Mouse (Mus musculus) erythroblast, adult 5-6 weeks (primary cell): ENCODE data around the gene Ccdc162. TPM values are rescaled to one million over a fixed set of nuclear protein-coding genes. Genes with fewer than 3 reads are reported as not detected.

Experiments
- ATAC-seq: replicated peaks from 2 replicates; pipeline ENCODE4 v1.8.0; 2016; ENCODE audit warnings: moderate number of reproducible peaks, mild to moderate bottlenecking, moderate TSS enrichment, inconsistent platforms; ENCODE audit not compliant: poor library complexity, low FRiP score, severe bottlenecking
- total RNA-seq, 2 experiments: library from RNA; stranded (forward) in 1 of 2; stranded (reverse) in 1 of 2; fragments of 150-400 nt in 1 of 2; fragments of 200-764, 138-1000 nt in 1 of 2; gene quantifications; 2 replicates each; pipeline versions ENCODE4 v1.2.3 to v1.2.4; 2015 to 2017; ENCODE audit warnings: low replicate concordance in 2 of 2

Ccdc162 gene
- total RNA-seq, 2 experiments from 2014 or later = 0.51 TPM; not detected in 1

- no peak for ATAC-seq
Observed at GRCm38 (mm10) chr10:41514301-41514700, 202.1 kb downstream of the Ccdc162 start.

- ATAC-seq = no peak
Observed at GRCm38 (mm10) chr10:41509160-41509559, 207.3 kb downstream of the Ccdc162 start.

GRCm38 (mm10) chr10:41505446-41505845 lies 211.0 kb downstream of the Ccdc162 start:
- 0 out of 2 replicates have a peak, but pooled peaks have one; percentile 54 for ATAC-seq

- no peak for ATAC-seq
Observed at GRCm38 (mm10) chr10:41504996-41505395, 211.4 kb downstream of the Ccdc162 start.

GRCm38 (mm10) chr10:41500941-41501340 lies 215.5 kb downstream of the Ccdc162 start:
- no peak for ATAC-seq

GRCm38 (mm10) chr10:41491111-41491510 lies 225.3 kb downstream of the Ccdc162 start:
- ATAC-seq = no peak

- ATAC-seq = no peak
Observed at GRCm38 (mm10) chr10:41490518-41490873, 225.9 kb downstream of the Ccdc162 start.

- peak; percentile 78 for ATAC-seq
Observed at GRCm38 (mm10) chr10:41489708-41490517, 226.5 kb downstream of the Ccdc162 start, which contains the start of the genes Smpd2 and Ppil6. TSS of gene Smpd2 (minus strand) at chr10:41490369. TSS of gene Ppil6 (plus strand) at chr10:41490439.

GRCm38 (mm10) chr10:41489294-41489693 lies 227.1 kb downstream of the Ccdc162 start:
- no peak for ATAC-seq

GRCm38 (mm10) chr10:41488877-41489276 lies 227.6 kb downstream of the Ccdc162 start:
- no peak for ATAC-seq

Other genes starting within 250 kb of the Ccdc162 start
- gene Mical1, start 240.3 kb downstream of the Ccdc162 start, total RNA-seq (2015; ENCODE audit: low replicate concordance) = 4.6 and 8.8 TPM in 2 replicates
- gene Mical1, start 240.3 kb downstream of the Ccdc162 start, total RNA-seq (2017; ENCODE audit: low replicate concordance) = 6.8 and 8.9 TPM in 2 replicates
- 2.1 and 2.5 TPM in 2 replicates for gene Smpd2, start 226.3 kb downstream of the Ccdc162 start, total RNA-seq (2015; ENCODE audit: low replicate concordance)
- gene Smpd2, start 226.3 kb downstream of the Ccdc162 start, total RNA-seq (2017; ENCODE audit: low replicate concordance) = 0.85 and 1.5 TPM in 2 replicates
- gene Ppil6, start 226.2 kb downstream of the Ccdc162 start, total RNA-seq (2015; ENCODE audit: low replicate concordance) = not detected in 2 replicates
- not detected in 2 replicates for gene Ppil6, start 226.2 kb downstream of the Ccdc162 start, total RNA-seq (2017; ENCODE audit: low replicate concordance)
- gene Cd164, start 197.2 kb downstream of the Ccdc162 start, total RNA-seq (2015; ENCODE audit: low replicate concordance) = 57.6 and 59.8 TPM in 2 replicates
- gene Cd164, start 197.2 kb downstream of the Ccdc162 start, total RNA-seq (2017; ENCODE audit: low replicate concordance) = 50.2 and 53.9 TPM in 2 replicates
- gene Cep57l1, start 93.2 kb upstream of the Ccdc162 start, total RNA-seq (2015; ENCODE audit: low replicate concordance) = 11.5 and 12.7 TPM in 2 replicates
- 7.1 and 12.5 TPM in 2 replicates for gene Cep57l1, start 93.2 kb upstream of the Ccdc162 start, total RNA-seq (2017; ENCODE audit: low replicate concordance)
- 157 and 167 TPM in 2 replicates for gene Sesn1, start 93.3 kb upstream of the Ccdc162 start, total RNA-seq (2015; ENCODE audit: low replicate concordance)
- gene Sesn1, start 93.3 kb upstream of the Ccdc162 start, total RNA-seq (2017; ENCODE audit: low replicate concordance) = 112 and 135 TPM in 2 replicates